Comparison of ENCODE assay signal across 12 mouse cellular contexts in genomic region chr5:67530149-67530548, GRCm38 (mm10).
DNase-seq lines count a peak whose midpoint lies in the region; ATAC-seq and TF ChIP-seq lines count a peak whose summit lies in the region.
"Had no signal": no experiment of that assay in that cellular context is flagged by ENCODE, and none has a peak within 500 bp of the region (broad histone marks: within the 10 kb centered on the region; RNA-seq: fewer than 3 reads in every experiment).

No protein-coding gene starts in this region.

- no peak overlapping the region for H3K9ac ChIP-seq in hindbrain, postnatal 0 days (replicated peaks; ENCODE audit: low read length)
- H3K9ac ChIP-seq in hindbrain, embryonic 12.5 days, result no peak overlapping the region
- no peak overlapping the region for H3K9ac ChIP-seq in midbrain, embryonic 14.5 days (replicated peaks; ENCODE audit: low read length)
- H3K9ac ChIP-seq in midbrain, embryonic 15.5 days, result no peak overlapping the region
- no peak overlapping the region for H3K9ac ChIP-seq in embryonic facial prominence, embryonic 14.5 days (ENCODE audit: low read depth, low read length)
- H3K9ac ChIP-seq: limb, embryonic 12.5 days had no signal

- H3K4me3 ChIP-seq in hindbrain, postnatal 0 days (ENCODE audit: low read length), result no peak overlapping the region
- no peak overlapping the region for H3K4me3 ChIP-seq in hindbrain, embryonic 12.5 days
- no peak overlapping the region for H3K4me3 ChIP-seq in midbrain, embryonic 14.5 days (replicated peaks; ENCODE audit: low read depth, low read length)
- H3K4me3 ChIP-seq in midbrain, embryonic 15.5 days, result no peak overlapping the region
- no peak overlapping the region for H3K4me3 ChIP-seq in embryonic facial prominence, embryonic 14.5 days (ENCODE audit: low read depth, low read length)
- H3K4me3 ChIP-seq: limb, embryonic 12.5 days had no signal

- ATAC-seq in hindbrain, postnatal 0 days, result no peak; the same call in 1 of the 2 replicates
- ATAC-seq in hindbrain, embryonic 12.5 days (ENCODE audit: low FRiP score), result no peak
- no peak for ATAC-seq in midbrain, embryonic 14.5 days (ENCODE audit: low FRiP score, low TSS enrichment)
- no peak for ATAC-seq in midbrain, embryonic 15.5 days (replicated peaks)
- ATAC-seq in embryonic facial prominence, embryonic 14.5 days (ENCODE audit: low read depth), result no peak
- ATAC-seq: activated CD4-positive, CD25-positive, alpha-beta regulatory T cell, adult 4 months; forebrain, embryonic 16.5 days had no signal

- no peak overlapping the region for H3K4me2 ChIP-seq in hindbrain, postnatal 0 days (ENCODE audit: low read depth, low read length)
- H3K4me2 ChIP-seq in hindbrain, embryonic 12.5 days (replicated peaks), result no peak overlapping the region
- H3K4me2 ChIP-seq in midbrain, embryonic 14.5 days (ENCODE audit: low read length), result no peak overlapping the region
- no peak overlapping the region for H3K4me2 ChIP-seq in midbrain, embryonic 15.5 days
- no peak overlapping the region for H3K4me2 ChIP-seq in embryonic facial prominence, embryonic 14.5 days (ENCODE audit: low read depth, low read length)
- H3K4me2 ChIP-seq: limb, embryonic 12.5 days had no signal

- H3K27me3 ChIP-seq in hindbrain, postnatal 0 days (ENCODE audit: insufficient read depth, low read length), result no peaks in the 10 kb centered on the region
- no peaks in the 10 kb centered on the region for H3K27me3 ChIP-seq in hindbrain, embryonic 12.5 days
- peaks cover 7% of the 10 kb centered on the region; the same call in 1 of the 2 replicates for H3K27me3 ChIP-seq in midbrain, embryonic 14.5 days (ENCODE audit: control insufficient read depth, insufficient read depth, low read length)
- peaks cover 6% of the 10 kb centered on the region; the same call in 1 of the 2 replicates for H3K27me3 ChIP-seq in midbrain, embryonic 15.5 days (replicated peaks)
- 0 out of 2 replicates have a peak, but pooled peaks cover 3% of the 10 kb centered on the region for H3K27me3 ChIP-seq in embryonic facial prominence, embryonic 14.5 days (replicated peaks; ENCODE audit: control insufficient read depth, insufficient read depth, low read length)

- 0 out of 2 replicates have a peak, but pooled peaks cover 4% of the 10 kb centered on the region for H3K4me1 ChIP-seq in hindbrain, postnatal 0 days (ENCODE audit: insufficient read depth, low read length)
- 0 out of 2 replicates have a peak, but pooled peaks cover 6% of the 10 kb centered on the region for H3K4me1 ChIP-seq in hindbrain, embryonic 12.5 days
- H3K4me1 ChIP-seq in midbrain, embryonic 14.5 days (ENCODE audit: control insufficient read depth, insufficient read depth, low read length), result no peaks in the 10 kb centered on the region
- H3K4me1 ChIP-seq in midbrain, embryonic 15.5 days, result peaks cover 7% of the 10 kb centered on the region
- no peaks in the 10 kb centered on the region for H3K4me1 ChIP-seq in embryonic facial prominence, embryonic 14.5 days (ENCODE audit: control insufficient read depth, insufficient read depth, low read length)

- no peaks in the 10 kb centered on the region for H3K9me3 ChIP-seq in hindbrain, postnatal 0 days (ENCODE audit: low read length)
- no peaks in the 10 kb centered on the region for H3K9me3 ChIP-seq in hindbrain, embryonic 12.5 days (replicated peaks)
- no peaks in the 10 kb centered on the region for H3K9me3 ChIP-seq in midbrain, embryonic 14.5 days (ENCODE audit: control insufficient read depth, low read length)
- H3K9me3 ChIP-seq in midbrain, embryonic 15.5 days, result no peaks in the 10 kb centered on the region
- H3K9me3 ChIP-seq in embryonic facial prominence, embryonic 14.5 days (ENCODE audit: control insufficient read depth, low read length), result no peaks in the 10 kb centered on the region
- H3K9me3 ChIP-seq: limb, embryonic 12.5 days had no signal

- DNase-seq in hindbrain, postnatal 0 days (ENCODE audit: low spot score), result peak; percentile 58
- peak; percentile 58 for DNase-seq in midbrain, embryonic 14.5 days
- peak; percentile 34 for DNase-seq in MN1 (ENCODE audit: low spot score)
- peak; percentile 45 for DNase-seq in embryonic facial prominence, embryonic 14.5 days (ENCODE audit: low spot score)
- no peak for DNase-seq in adrenal gland, adult 8-10 months
- no peak for DNase-seq in cerebellum, postnatal 36 days
- DNase-seq: cerebellum, adult 18-20 months had no signal

- TF ChIP-seq CTCF in hindbrain, postnatal 0 days (IDR thresholded peaks at IDR 0.05; ENCODE audit: low read depth), result peak; percentile 64

- no peaks in the 10 kb centered on the region for H3K36me3 ChIP-seq in hindbrain, postnatal 0 days (ENCODE audit: insufficient read depth, low read length)
- no peaks in the 10 kb centered on the region for H3K36me3 ChIP-seq in hindbrain, embryonic 12.5 days
- H3K36me3 ChIP-seq in midbrain, embryonic 14.5 days (ENCODE audit: control insufficient read depth, insufficient read depth, low read length), result no peaks in the 10 kb centered on the region
- H3K36me3 ChIP-seq in midbrain, embryonic 15.5 days (replicated peaks), result no peaks in the 10 kb centered on the region
- no peaks in the 10 kb centered on the region for H3K36me3 ChIP-seq in embryonic facial prominence, embryonic 14.5 days (ENCODE audit: control insufficient read depth, insufficient read depth, low read length)
- H3K36me3 ChIP-seq: limb, embryonic 12.5 days had no signal

- 50% methylated on average over 5 of the region's 5 CpGs for WGBS in hindbrain, postnatal 0 days
- 58% methylated on average over 5 of the region's 5 CpGs for WGBS in hindbrain, embryonic 12.5 days
- 60% methylated on average over 5 of the region's 5 CpGs for WGBS in midbrain, embryonic 14.5 days
- WGBS in midbrain, embryonic 15.5 days, result 65% methylated on average over 5 of the region's 5 CpGs
- WGBS in embryonic facial prominence, embryonic 14.5 days, result 58% methylated on average over 5 of the region's 5 CpGs

- H3K27ac ChIP-seq in hindbrain, postnatal 0 days, result no peak overlapping the region
- no peak overlapping the region for H3K27ac ChIP-seq in hindbrain, embryonic 12.5 days
- no peak overlapping the region for H3K27ac ChIP-seq in midbrain, embryonic 14.5 days (replicated peaks; ENCODE audit: low read depth, low read length)
- H3K27ac ChIP-seq in midbrain, embryonic 15.5 days, result no peak overlapping the region
- no peak overlapping the region for H3K27ac ChIP-seq in embryonic facial prominence, embryonic 14.5 days (replicated peaks; ENCODE audit: low read depth, low read length)
- H3K27ac ChIP-seq: limb, embryonic 12.5 days had no signal

Comparison
In these comparisons a context has a peak if more than half of its experiments do, and no peak if none do; other contexts are left out.
1. DNase-seq: peak in hindbrain, postnatal 0 days (single experiment), midbrain, embryonic 14.5 days (single experiment), MN1 (single experiment) and embryonic facial prominence, embryonic 14.5 days (single experiment); none in adrenal gland, adult 8-10 months (single experiment) and cerebellum, postnatal 36 days (0 of 2).